Mouse (Mus musculus): ENCODE measurements around the gene Dnase1l1. TPM values are rescaled to one million over a fixed set of nuclear protein-coding genes. Genes with fewer than 3 reads are reported as not detected.

Dnase1l1 gene
- polyA plus RNA-seq, 1 experiment from 2014 or later, result 17.5 TPM

DNA sequence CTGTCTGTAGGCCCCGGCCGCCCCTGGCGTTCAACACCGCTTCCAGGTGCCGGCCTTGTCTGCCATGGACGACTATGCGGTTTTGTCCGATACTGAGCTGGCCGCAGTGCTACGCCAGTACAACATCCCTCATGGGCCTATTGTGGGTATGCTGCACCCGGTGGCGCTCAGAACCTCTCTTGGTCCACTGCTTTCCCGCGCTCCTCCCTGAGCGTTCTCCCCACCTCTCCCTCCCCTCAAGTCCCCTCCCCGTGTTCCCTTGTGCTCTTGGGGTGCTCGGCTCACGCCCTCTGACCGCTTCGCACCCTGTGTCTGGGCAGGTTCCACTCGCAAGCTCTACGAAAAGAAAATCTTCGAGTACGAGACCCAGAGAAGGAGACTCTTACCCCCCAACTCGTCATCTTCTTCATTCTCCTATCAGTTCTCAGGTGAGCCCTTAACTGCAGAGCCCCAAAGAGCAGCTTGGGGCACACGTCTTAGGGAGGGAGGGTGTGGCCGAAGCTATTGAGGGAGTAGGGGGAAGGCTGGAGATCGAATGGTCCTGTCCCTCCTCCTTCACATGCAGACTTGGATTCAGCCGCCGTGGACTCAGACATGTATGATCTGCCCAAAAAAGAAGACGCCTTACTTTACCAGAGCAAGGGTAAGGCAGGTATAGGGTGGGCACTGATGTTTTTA, 27.1 kb downstream of the Dnase1l1 start:
- Histone ChIP-seq H3K27ac (peak overlapping the region; percentile 93), H3K4me1 (no peaks in the 10 kb centered on the region), H3K9me3 (no peaks in the 10 kb centered on the region), H3K9ac (peak overlapping the region; percentile 39; the same call in 1 of the 2 replicates), H3K4me2 (peak overlapping the region; percentile 60), H3K27me3 (replicated peaks) (no peaks in the 10 kb centered on the region), H3K4me3 (replicated peaks) (peak overlapping the region; percentile 58), H3K36me3 (peaks cover 2% of the 10 kb centered on the region; the same call in 1 of the 2 replicates)
- 27% methylated on average over 31 of the region's 31 CpGs for WGBS
- ATAC-seq (ENCODE audit: insufficient read depth, low FRiP score, low read depth), result peak; percentile 50

DNA sequence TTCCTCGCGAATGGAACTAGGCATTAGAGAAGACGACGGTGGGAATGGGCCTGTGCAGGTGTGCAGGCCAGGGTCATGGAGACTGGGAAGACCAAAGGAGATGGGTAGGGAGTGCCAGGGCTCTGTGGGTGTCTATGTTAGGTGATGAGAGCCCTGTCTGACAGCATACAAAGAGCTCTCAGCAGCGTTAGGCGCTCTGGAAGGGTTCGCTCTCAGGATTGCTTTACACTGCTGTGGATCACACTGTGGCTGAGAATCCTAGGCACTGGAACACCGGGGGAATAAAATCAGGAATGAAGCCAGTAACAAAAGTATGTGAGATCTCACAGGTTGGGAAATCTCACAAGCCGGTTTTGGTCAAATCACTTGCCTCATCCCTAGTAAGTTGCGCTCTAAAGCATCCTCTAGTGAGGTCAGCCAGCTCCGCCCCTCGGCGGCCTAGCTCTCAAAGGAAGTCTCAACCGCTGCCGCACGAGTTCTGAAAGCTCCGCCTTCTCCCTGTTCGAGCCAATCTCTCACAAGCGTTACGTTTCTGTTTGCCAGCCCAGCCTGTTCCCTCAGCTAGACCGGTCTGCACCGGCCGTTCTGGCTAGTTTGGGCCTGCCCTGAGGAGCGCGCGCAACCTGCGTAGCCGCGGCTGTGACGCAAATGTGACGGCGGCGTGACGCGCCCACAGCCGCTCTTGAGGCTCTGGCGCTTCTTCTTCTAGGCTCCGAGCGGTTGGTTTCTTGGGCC, 27.8 kb downstream of the Dnase1l1 start, which contains the start of gene Emd:
Gene Emd (plus strand): TSS at position 535 of the 735 bp plus-strand sequence.
- peak; percentile 98 for ATAC-seq (ENCODE audit: insufficient read depth, low FRiP score, low read depth)
- Histone ChIP-seq H3K36me3 (peaks cover 2% of the 10 kb centered on the region; the same call in 1 of the 2 replicates), H3K4me1 (no peaks in the 10 kb centered on the region), H3K4me2 (peak within 1 kb of the TSS; percentile 60), H3K9me3 (no peaks in the 10 kb centered on the region), H3K9ac (peak within 1 kb of the TSS; percentile 39), H3K4me3 (replicated peaks) (peak within 1 kb of the TSS; percentile 58), H3K27ac (peak within 1 kb of the TSS; percentile 93), H3K27me3 (replicated peaks) (no peaks in the 10 kb centered on the region)
- 21% methylated on average over 39 of the region's 39 CpGs for WGBS

DNA sequence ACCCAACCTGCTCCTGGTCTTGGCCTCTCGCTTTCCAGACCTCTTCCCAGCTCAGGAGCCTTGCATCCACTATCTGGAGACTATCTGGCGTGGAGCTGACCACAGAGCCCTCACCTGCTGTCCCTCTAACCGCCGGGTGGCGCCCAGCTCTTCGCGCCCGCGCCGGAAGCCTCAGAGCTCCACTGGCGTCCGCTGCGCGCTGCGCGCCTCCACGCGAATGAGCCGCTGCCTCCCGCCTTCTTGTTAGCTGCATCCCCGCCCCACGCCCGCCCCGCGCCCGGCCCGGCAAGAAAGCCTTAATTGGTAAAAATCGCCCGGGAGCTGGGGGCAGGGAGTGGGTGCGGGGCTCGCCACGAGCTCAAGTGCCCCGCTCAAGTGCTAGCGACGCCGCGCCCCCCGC, 32.5 kb downstream of the Dnase1l1 start, which contains the start of gene Flna:
Gene Flna (minus strand): TSS at position 206 of the 400 bp plus-strand sequence.
- no peaks in the 10 kb centered on the region for H3K9me3 ChIP-seq
- H3K9ac ChIP-seq, result 0 out of 2 replicates have a peak within 1 kb of the TSS, but pooled peaks have one; percentile 16
- H3K4me1 ChIP-seq, result no peaks in the 10 kb centered on the region
- peak within 1 kb of the TSS; percentile 42 for H3K4me3 ChIP-seq (replicated peaks)
- H3K4me2 ChIP-seq, result peak within 1 kb of the TSS; percentile 61
- H3K27ac ChIP-seq, result peak within 1 kb of the TSS; percentile 82
- H3K27me3 ChIP-seq (replicated peaks), result no peaks in the 10 kb centered on the region
- H3K36me3 ChIP-seq, result no peaks in the 10 kb centered on the region
- WGBS, result 24% methylated on average over 37 of the region's 38 CpGs
- ATAC-seq (ENCODE audit: insufficient read depth, low FRiP score, low read depth), result no peak

DNA sequence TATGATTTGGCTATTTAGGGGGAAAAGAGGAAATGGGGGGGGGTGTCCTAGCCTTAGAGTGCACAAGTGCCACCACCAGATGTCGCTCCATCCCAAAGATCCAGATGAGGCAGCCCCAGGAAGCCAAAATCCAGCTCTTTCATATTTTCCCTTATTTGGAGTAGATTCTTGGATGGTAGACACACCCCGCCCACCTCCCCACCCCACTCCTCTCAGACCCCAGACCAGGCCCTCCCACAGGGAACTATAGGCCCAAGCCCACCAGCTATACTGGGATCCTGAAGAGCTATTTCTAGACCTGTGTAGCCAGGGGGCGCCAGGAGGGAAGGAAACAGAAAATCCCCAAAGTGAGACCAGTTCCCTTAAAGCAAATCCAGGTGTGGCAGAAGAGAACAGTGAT, 33.5 kb downstream of the Dnase1l1 start:
- 7% methylated on average over 3 of the region's 3 CpGs for WGBS
- H3K4me3 ChIP-seq (replicated peaks), result peak overlapping the region; percentile 42
- ATAC-seq (ENCODE audit: insufficient read depth, low FRiP score, low read depth), result no peak
- H3K27me3 ChIP-seq (replicated peaks), result no peaks in the 10 kb centered on the region
- H3K4me1 ChIP-seq, result no peaks in the 10 kb centered on the region
- no peaks in the 10 kb centered on the region for H3K9me3 ChIP-seq
- no peaks in the 10 kb centered on the region for H3K36me3 ChIP-seq
- H3K27ac ChIP-seq, result peak overlapping the region; percentile 82
- 0 out of 2 replicates have a peak overlapping the region, but pooled peaks have one; percentile 16 for H3K9ac ChIP-seq
- peak overlapping the region; percentile 61 for H3K4me2 ChIP-seq

- H3K27ac ChIP-seq, result peak overlapping the region; percentile 90
These were observed 35.4 kb downstream of the Dnase1l1 start for GRCm38 (mm10) chrX:74246693-74247092.

GRCm38 (mm10) chrX:74246213-74246681, 35.9 kb downstream of the Dnase1l1 start:
- WGBS, result 16% methylated on average over 38 of the region's 38 CpGs
- no peaks in the 10 kb centered on the region for H3K9me3 ChIP-seq
- peak overlapping the region; percentile 90 for H3K27ac ChIP-seq
- H3K4me2 ChIP-seq, result peak overlapping the region; percentile 49
- no peaks in the 10 kb centered on the region for H3K4me1 ChIP-seq
- peak overlapping the region; percentile 53 for H3K4me3 ChIP-seq (replicated peaks)
- peak overlapping the region; percentile 48 for H3K9ac ChIP-seq
- H3K27me3 ChIP-seq (replicated peaks), result no peaks in the 10 kb centered on the region
- peaks cover 4% of the 10 kb centered on the region; the same call in 1 of the 2 replicates for H3K36me3 ChIP-seq
- peak; percentile 85 for ATAC-seq (ENCODE audit: insufficient read depth, low FRiP score, low read depth)

More at GRCm38 (mm10) chrX:74246693-74247092, 35.4 kb downstream of the Dnase1l1 start:
- no peaks in the 10 kb centered on the region for H3K27me3 ChIP-seq (replicated peaks)
- no peaks in the 10 kb centered on the region for H3K36me3 ChIP-seq
- H3K9ac ChIP-seq, result 0 out of 2 replicates have a peak overlapping the region, but pooled peaks have one; percentile 19
- 17% methylated on average over 15 of the region's 15 CpGs for WGBS
- ATAC-seq (ENCODE audit: insufficient read depth, low FRiP score, low read depth), result peak; percentile 20
- H3K9me3 ChIP-seq, result no peaks in the 10 kb centered on the region
- H3K4me3 ChIP-seq (replicated peaks), result peak overlapping the region; percentile 53
- peak overlapping the region; percentile 43 for H3K4me2 ChIP-seq
- H3K4me1 ChIP-seq, result no peaks in the 10 kb centered on the region

DNA sequence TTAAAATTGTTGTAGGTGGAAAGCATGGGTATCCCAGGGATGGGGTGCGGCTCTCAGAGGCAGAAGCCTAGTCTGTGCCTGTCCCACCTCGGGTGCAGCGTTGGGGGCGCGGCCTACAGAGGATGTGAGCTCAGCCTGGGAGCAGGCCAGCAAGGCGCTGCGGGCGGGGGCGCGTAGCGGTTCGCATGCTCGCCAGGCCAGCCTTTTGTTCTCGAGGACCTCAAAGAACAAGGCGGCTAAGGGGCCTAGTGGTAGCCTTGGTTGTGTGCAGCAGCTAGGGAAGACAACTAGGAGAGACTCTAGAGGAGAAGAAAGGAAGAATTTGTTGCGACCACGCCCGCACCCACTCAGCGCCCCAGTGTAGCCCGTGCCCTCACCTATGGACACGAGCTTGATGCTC, 36.5 kb downstream of the Dnase1l1 start:
- H3K4me1 ChIP-seq, result no peaks in the 10 kb centered on the region
- H3K4me3 ChIP-seq (replicated peaks), result peak overlapping the region; percentile 53
- no peaks in the 10 kb centered on the region for H3K9me3 ChIP-seq
- H3K9ac ChIP-seq, result peak overlapping the region; percentile 48; the same call in 1 of the 2 replicates
- ATAC-seq (ENCODE audit: insufficient read depth, low FRiP score, low read depth), result 0 out of 2 replicates have a peak, but pooled peaks have one; percentile 33
- WGBS, result 24% methylated on average over 21 of the region's 21 CpGs
- no peaks in the 10 kb centered on the region for H3K27me3 ChIP-seq (replicated peaks)
- H3K4me2 ChIP-seq, result peak overlapping the region; percentile 49
- H3K27ac ChIP-seq, result peak overlapping the region; percentile 89
- peaks cover 10% of the 10 kb centered on the region; the same call in 1 of the 2 replicates for H3K36me3 ChIP-seq

DNA sequence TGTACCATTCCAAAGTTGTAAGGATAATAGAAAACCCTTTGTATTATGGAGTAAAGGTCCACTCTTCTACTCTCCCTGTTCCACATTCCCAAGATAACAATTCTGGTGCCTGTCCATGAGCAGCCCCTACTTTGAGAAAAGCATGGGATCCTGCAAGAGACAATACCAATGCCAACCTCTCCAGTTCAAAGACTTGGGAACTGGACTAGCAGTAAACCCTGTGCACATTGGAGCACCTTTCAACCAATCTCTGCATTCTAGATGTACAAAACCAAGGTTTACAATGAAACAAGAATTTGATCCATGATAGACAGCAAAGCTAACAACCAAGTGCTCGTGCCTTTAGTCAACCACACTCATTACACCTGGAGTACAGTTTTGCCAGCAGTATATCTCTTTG, 37.0 kb downstream of the Dnase1l1 start:
- Histone ChIP-seq H3K36me3 (peaks cover 14% of the 10 kb centered on the region), H3K27ac (peak overlapping the region; percentile 89), H3K4me1 (no peaks in the 10 kb centered on the region), H3K4me2 (peak overlapping the region; percentile 49), H3K9me3 (no peaks in the 10 kb centered on the region), H3K4me3 (replicated peaks) (peak overlapping the region; percentile 53), H3K9ac (peak overlapping the region; percentile 48; the same call in 1 of the 2 replicates), H3K27me3 (replicated peaks) (no peaks in the 10 kb centered on the region)
- no peak for ATAC-seq (ENCODE audit: insufficient read depth, low FRiP score, low read depth)
- 28% methylated on average over 1 of the region's 1 CpGs for WGBS

DNA sequence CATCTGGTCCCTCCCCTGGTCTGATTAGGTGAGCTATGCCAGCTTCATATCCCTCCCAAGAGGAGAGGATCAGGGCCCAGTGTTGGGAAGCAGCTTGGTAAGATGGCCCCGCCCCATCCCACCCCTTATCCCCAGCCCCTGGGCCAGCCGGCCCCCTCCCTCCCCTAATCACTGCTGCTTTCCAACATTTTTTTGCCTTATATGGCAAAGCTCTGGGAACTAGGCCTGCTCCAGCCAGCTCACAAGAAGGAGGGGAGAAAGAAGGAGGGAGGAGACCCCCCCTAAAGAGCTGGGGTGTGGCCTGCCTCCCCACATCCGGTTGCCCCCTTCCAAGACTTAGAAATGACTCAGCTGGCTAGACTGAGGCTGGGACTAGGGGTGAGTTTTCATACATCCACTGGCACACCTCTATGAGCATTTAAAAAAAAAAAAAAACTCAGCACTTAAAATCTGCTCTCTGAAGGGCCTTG, 37.5 kb downstream of the Dnase1l1 start:
- Histone ChIP-seq H3K4me1 (no peaks in the 10 kb centered on the region), H3K4me3 (replicated peaks) (peak overlapping the region; percentile 53), H3K4me2 (peak overlapping the region; percentile 49), H3K9me3 (no peaks in the 10 kb centered on the region), H3K36me3 (peaks cover 17% of the 10 kb centered on the region), H3K9ac (no peak overlapping the region), H3K27ac (peak overlapping the region; percentile 89), H3K27me3 (replicated peaks) (no peaks in the 10 kb centered on the region)
- 23% methylated on average over 3 of the region's 3 CpGs for WGBS
- peak; percentile 47 for ATAC-seq (ENCODE audit: insufficient read depth, low FRiP score, low read depth)

DNA sequence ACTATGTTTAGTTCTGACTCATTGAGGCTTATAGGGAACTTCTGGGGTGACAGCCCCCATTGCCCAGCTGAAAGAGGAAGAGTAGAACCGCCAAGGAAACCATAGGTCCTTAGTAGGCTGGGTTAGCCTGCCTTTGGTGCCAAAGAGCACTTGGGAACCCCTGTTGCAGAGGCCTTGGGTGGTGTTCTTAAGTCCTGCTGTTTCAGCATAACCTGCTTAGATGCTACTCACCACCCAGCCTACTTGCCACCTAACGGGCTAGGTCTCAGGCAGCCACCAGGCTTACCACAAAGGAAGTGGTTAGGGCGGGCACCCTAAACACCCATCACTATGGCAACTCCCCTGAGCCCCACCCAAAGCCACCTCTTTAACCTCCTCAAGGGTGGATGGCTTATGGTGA, 38.3 kb downstream of the Dnase1l1 start:
- Histone ChIP-seq H3K4me3 (replicated peaks) (peak overlapping the region; percentile 53), H3K9me3 (no peaks in the 10 kb centered on the region), H3K4me1 (no peaks in the 10 kb centered on the region), H3K9ac (0 out of 2 replicates have a peak overlapping the region, but pooled peaks have one; percentile 4), H3K36me3 (peaks cover 26% of the 10 kb centered on the region), H3K27me3 (replicated peaks) (no peaks in the 10 kb centered on the region), H3K4me2 (peak overlapping the region; percentile 49), H3K27ac (peak overlapping the region; percentile 63)
- ATAC-seq (ENCODE audit: insufficient read depth, low FRiP score, low read depth), result no peak
- 40% methylated on average over 3 of the region's 3 CpGs for WGBS

- WGBS, result 73% methylated on average over 2 of the region's 2 CpGs
These were observed 38.7 kb downstream of the Dnase1l1 start for GRCm38 (mm10) chrX:74243396-74243795.

More at GRCm38 (mm10) chrX:74243396-74243795, 38.7 kb downstream of the Dnase1l1 start:
- Histone ChIP-seq H3K4me2 (peak overlapping the region; percentile 49), H3K4me1 (no peaks in the 10 kb centered on the region), H3K27ac (peak overlapping the region; percentile 63; the same call in 1 of the 2 replicates), H3K36me3 (peaks cover 27% of the 10 kb centered on the region), H3K4me3 (replicated peaks) (peak overlapping the region; percentile 53), H3K9me3 (no peaks in the 10 kb centered on the region), H3K9ac (no peak overlapping the region), H3K27me3 (replicated peaks) (no peaks in the 10 kb centered on the region)
- no peak for ATAC-seq (ENCODE audit: insufficient read depth, low FRiP score, low read depth)
